Mouse (Mus musculus): ENCODE measurements around the gene Tenm4.

The Tenm4 gene

GRCm38 (mm10) chr7:96708071-96708470 lies 537.0 kb downstream of the Tenm4 start:
- DNase-seq = no peak

- DNase-seq = no peak
Measured at GRCm38 (mm10) chr7:96708561-96708960, 537.5 kb downstream of the Tenm4 start.

GRCm38 (mm10) chr7:96708968-96709367 lies 537.9 kb downstream of the Tenm4 start:
- DNase-seq = no peak

GRCm38 (mm10) chr7:96709891-96710290 lies 538.8 kb downstream of the Tenm4 start:
- no peak for DNase-seq

- DNase-seq = no peak
Measured at GRCm38 (mm10) chr7:96710658-96711071, 539.6 kb downstream of the Tenm4 start.

- DNase-seq = no peak
Measured at GRCm38 (mm10) chr7:96712876-96713275, 541.8 kb downstream of the Tenm4 start.

- no peak for DNase-seq
Measured at GRCm38 (mm10) chr7:96716911-96717310, 545.9 kb downstream of the Tenm4 start.

- no peak for DNase-seq
Measured at GRCm38 (mm10) chr7:96718201-96719155, 547.4 kb downstream of the Tenm4 start.

- DNase-seq = no peak
Measured at GRCm38 (mm10) chr7:96719926-96720325, 548.9 kb downstream of the Tenm4 start.

GRCm38 (mm10) chr7:96720465-96720864 lies 549.4 kb downstream of the Tenm4 start:
- no peak for DNase-seq

GRCm38 (mm10) chr7:96722796-96723195 lies 551.8 kb downstream of the Tenm4 start:
- DNase-seq = no peak

- DNase-seq = no peak
Measured at GRCm38 (mm10) chr7:96725603-96726002, 554.6 kb downstream of the Tenm4 start.

- no peak for DNase-seq
Measured at GRCm38 (mm10) chr7:96730360-96730759, 559.3 kb downstream of the Tenm4 start.

GRCm38 (mm10) chr7:96731947-96732346 lies 560.9 kb downstream of the Tenm4 start:
- DNase-seq = no peak

- DNase-seq = no peak
Measured at GRCm38 (mm10) chr7:96734315-96735058, 563.4 kb downstream of the Tenm4 start.

GRCm38 (mm10) chr7:96740631-96741030 lies 569.6 kb downstream of the Tenm4 start:
- no peak for DNase-seq

- DNase-seq = no peak
Measured at GRCm38 (mm10) chr7:96742221-96742620, 571.2 kb downstream of the Tenm4 start.

GRCm38 (mm10) chr7:96745956-96746355 lies 574.9 kb downstream of the Tenm4 start:
- DNase-seq = no peak

GRCm38 (mm10) chr7:96746706-96747105 lies 575.7 kb downstream of the Tenm4 start:
- no peak for DNase-seq

- DNase-seq = no peak
Measured at GRCm38 (mm10) chr7:96748538-96749045, 577.5 kb downstream of the Tenm4 start.

- DNase-seq = no peak
Measured at GRCm38 (mm10) chr7:96749753-96750152, 578.7 kb downstream of the Tenm4 start.

GRCm38 (mm10) chr7:96751236-96751635 lies 580.2 kb downstream of the Tenm4 start:
- DNase-seq = no peak

- no peak for DNase-seq
Measured at GRCm38 (mm10) chr7:96752776-96753175, 581.7 kb downstream of the Tenm4 start.

All from right cerebral cortex, postnatal 14 days (tissue).